Mouse (Mus musculus) intestine, postnatal 0 days (tissue): ENCODE measurements around the gene Slc46a3. TPM values are rescaled to one million over a fixed set of nuclear protein-coding genes. Genes with fewer than 3 reads are reported as not detected.

ENCODE experiments used
- ATAC-seq: fragments of 200-750 bp; cut with Nextera tagmentation; 2 replicates; pipeline ENCODE4 v1.8.0; 2017; ENCODE audit warnings: mild to moderate bottlenecking, moderate TSS enrichment, moderate library complexity
- H3K27ac ChIP-seq: fragments of 300-500 bp; sonication (generic); 2 replicates; pipeline ENCODE4 v1.5.1; 2014; ENCODE audit warnings: mild to moderate bottlenecking, low read depth, low read length, moderate library complexity
- H3K27me3 ChIP-seq: fragments of 300-500 bp; sonication (generic); replicated peaks from 2 replicates; pipeline ENCODE4 v1.6.1; 2014; ENCODE audit warnings: low read length, mixed read lengths; ENCODE audit not compliant: control insufficient read depth, insufficient read depth
- H3K36me3 ChIP-seq: fragments of 300-500 bp; sonication (generic); 2 replicates; pipeline ENCODE4 v1.6.1; 2014; ENCODE audit warnings: mild to moderate bottlenecking, moderate library complexity; ENCODE audit not compliant: control insufficient read depth, insufficient read depth
- H3K4me1 ChIP-seq: fragments of 300-500 bp; sonication (generic); replicated peaks from 2 replicates; pipeline ENCODE4 v1.6.1; 2014; ENCODE audit warnings: antibody characterized with exemption, low read length, mixed read lengths; ENCODE audit not compliant: control insufficient read depth, insufficient read depth
- H3K4me2 ChIP-seq: fragments of 300-500 bp; sonication (generic); replicated peaks from 2 replicates; pipeline ENCODE4 v1.6.1; 2014; ENCODE audit warnings: low read depth, mild to moderate bottlenecking, moderate library complexity
- H3K4me3 ChIP-seq: fragments of 300-500 bp; sonication (generic); 2 replicates; pipeline ENCODE4 v1.5.1; 2014; ENCODE audit warnings: low read depth, low read length
- H3K9ac ChIP-seq: fragments of 300-500 bp; sonication (generic); 2 replicates; pipeline ENCODE4 v1.6.1; 2014; ENCODE audit warnings: mild to moderate bottlenecking, low read depth, low read length
- H3K9me3 ChIP-seq: fragments of 300-500 bp; sonication (generic); 2 replicates; pipeline ENCODE4 v1.6.1; 2016; ENCODE audit warnings: mixed run types; ENCODE audit not compliant: control insufficient read depth
- CTCF ChIP-seq: sonication (generic); IDR thresholded peaks from 2 replicates; pipeline ENCODE4 v1.5.1; 2016; ENCODE audit warnings: low read depth, mild to moderate bottlenecking, control low read depth, antibody characterized with exemption, moderate library complexity
- WGBS: fragments of 180-500 bp; shearing (Covaris S2); extraction: QIAGEN DNeasy Blood & Tissue Kit; methylation state at CpG from one replicate; pipeline ENCODE4 v1.1.7; 2014; 5-methylcytosine and 5-hydroxymethylcytosine counted together
- polyA plus RNA-seq: library from polyadenylated mRNA; unstranded; fragments of >200 nt; fragmentation: Nextera tagmentation; extraction: Ambion mirVana; gene quantifications from 2 replicates; pipeline ENCODE4 v1.2.1, GENCODE M21; 2015

Gene Slc46a3
- polyA plus RNA-seq, 1 experiment from 2014 or later, result 263 TPM

DNA sequence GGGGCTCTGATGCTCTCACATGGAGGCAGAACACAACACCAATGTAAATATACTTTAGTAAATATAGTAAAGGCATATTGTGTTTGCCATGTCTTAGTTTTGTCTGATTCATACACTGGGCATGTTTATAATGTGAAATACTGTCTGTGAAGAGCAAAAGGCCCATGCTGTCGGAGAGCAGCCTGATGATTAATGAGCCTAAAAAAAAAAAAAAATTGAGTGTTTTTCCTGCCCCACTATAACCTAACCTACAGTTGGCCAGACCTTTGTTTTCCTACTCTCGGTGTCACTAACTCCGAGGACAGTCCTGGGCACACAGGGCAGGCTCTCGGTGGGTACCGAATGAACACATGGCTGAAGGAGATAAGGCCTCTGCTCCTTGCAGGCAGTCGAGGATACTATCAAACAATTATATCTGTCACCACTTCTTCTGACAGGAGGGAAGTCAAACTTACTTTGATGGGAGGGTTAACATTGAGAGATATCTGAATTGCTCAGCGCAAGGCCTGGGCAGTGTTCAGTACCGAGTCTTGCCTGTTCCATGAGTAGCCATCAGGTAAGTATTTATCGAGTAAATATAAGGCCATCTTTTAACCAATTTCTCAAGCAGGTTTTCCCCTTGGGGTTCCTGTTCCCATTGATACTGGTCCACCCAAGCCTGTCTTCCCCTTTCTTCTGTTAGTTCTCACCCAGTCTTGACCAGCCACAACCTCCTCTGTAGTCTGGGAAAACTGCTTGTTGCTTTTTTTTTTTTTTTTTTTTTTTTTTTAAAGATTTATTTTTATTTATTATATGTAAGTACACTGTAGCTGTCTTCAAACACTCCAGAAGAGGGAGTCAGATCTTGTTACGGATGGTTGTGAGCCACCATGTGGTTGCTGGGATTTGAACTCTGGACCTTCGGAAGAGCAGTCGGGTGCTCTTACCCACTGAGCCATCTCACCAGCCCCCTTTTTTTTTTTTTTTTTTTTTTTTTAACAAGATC lies 6.0 kb downstream of the Slc46a3 start:
- TF ChIP-seq CTCF, result no peak
- WGBS, result 76% methylated on average over 9 of the region's 12 CpGs
- Histone ChIP-seq H3K9ac (no peak overlapping the region), H3K4me1 (no peaks in the 10 kb centered on the region), H3K9me3 (no peaks in the 10 kb centered on the region), H3K27ac (no peak overlapping the region; the same call in 1 of the 2 replicates), H3K36me3 (peaks cover 9% of the 10 kb centered on the region), H3K4me3 (no peak overlapping the region), H3K4me2 (no peak overlapping the region), H3K27me3 (no peaks in the 10 kb centered on the region)
- no peak for ATAC-seq

DNA sequence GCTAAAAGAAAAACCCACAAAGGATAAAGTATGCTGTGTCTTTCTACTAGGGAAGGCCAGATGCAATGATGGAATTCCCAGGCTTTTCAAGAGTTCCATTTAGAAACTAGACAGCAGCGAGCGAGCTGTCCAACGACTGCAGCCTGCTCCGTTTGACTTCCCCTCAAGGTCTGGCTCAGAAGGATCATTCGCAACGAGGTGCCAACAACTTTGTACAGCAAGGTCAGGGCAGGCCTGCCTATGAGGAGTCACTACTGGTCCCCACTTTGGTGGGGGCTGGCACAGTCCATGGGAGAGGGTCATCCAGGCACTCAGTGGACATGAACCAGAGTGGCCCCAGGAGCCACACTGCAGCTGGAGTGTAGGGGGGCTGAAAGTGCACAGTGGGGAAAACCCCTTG lies 11.0 kb downstream of the Slc46a3 start:
- Histone ChIP-seq H3K9me3 (no peaks in the 10 kb centered on the region), H3K36me3 (peaks cover 37% of the 10 kb centered on the region), H3K27ac (no peak overlapping the region), H3K27me3 (no peaks in the 10 kb centered on the region), H3K4me2 (no peak overlapping the region), H3K4me3 (no peak overlapping the region), H3K4me1 (no peaks in the 10 kb centered on the region), H3K9ac (no peak overlapping the region)
- no peak for ATAC-seq
- 88% methylated on average over 6 of the region's 6 CpGs for WGBS
- TF ChIP-seq CTCF, result no peak

DNA sequence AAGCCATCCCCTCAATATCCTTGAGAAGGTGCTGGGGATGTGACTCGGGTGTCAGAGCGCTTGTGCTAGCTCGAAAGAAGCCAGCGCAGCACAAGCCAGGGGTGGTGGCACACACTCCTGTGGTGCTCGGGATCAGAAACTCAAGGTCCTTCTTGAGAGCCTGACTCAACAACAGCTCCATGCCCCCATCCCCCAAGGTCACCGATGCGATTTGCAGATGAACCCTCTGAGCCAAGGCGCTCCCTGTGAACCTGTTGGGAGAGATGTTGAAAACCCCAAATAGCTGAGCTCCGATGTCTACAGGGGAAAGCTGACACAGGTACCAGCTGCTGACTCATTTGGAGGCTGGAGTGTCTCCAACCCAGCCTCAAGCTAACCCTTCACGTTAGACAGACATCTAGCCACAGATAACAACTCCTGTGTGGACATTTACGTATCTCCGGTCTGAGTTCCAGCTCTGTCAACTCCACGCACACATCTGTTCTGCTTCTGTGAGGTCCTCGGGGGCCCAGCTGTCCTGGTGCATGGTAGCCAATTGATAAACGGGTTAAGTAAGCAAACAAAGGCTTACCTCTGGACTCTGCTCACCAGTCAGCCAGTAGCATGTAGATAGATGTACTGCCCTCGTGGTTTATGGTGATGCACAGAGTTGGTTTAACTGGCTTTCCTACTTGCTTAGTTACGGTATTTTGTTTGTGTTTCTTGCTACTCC lies 14.5 kb downstream of the Slc46a3 start:
- WGBS, result 60% methylated on average over 17 of the region's 17 CpGs
- Histone ChIP-seq H3K27ac (peak overlapping the region; percentile 64), H3K9me3 (no peaks in the 10 kb centered on the region), H3K4me2 (no peak overlapping the region), H3K36me3 (peaks cover 65% of the 10 kb centered on the region), H3K9ac (no peak overlapping the region), H3K4me3 (no peak overlapping the region), H3K4me1 (no peaks in the 10 kb centered on the region), H3K27me3 (no peaks in the 10 kb centered on the region)
- peak; percentile 92 for ATAC-seq
- TF ChIP-seq CTCF, result no peak

DNA sequence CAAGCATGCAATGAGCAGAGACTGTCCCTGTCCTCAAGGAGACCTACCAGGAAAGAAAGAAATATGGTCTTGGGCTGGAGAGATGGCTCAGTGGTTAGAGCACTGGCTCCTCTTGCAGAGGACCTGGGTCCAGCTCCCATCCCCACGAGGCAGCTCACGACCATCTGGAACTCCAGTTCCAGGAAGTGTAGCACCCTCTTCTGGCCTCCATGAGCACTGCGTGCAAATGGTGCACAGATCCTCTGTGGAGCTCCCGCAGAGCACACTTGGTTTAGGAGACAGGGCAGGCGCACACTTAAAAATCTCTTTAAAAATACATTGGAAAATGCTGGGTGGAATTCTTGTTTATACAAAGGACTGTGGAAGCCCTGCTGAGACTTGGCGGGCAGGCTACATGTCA lies 17.1 kb downstream of the Slc46a3 start:
- Histone ChIP-seq H3K27me3 (no peaks in the 10 kb centered on the region), H3K9me3 (no peaks in the 10 kb centered on the region), H3K4me3 (no peak overlapping the region), H3K27ac (peak overlapping the region; percentile 50; the same call in 1 of the 2 replicates), H3K4me2 (no peak overlapping the region), H3K36me3 (peaks cover 77% of the 10 kb centered on the region), H3K9ac (no peak overlapping the region), H3K4me1 (no peaks in the 10 kb centered on the region; the same call in 1 of the 2 replicates)
- peak; percentile 60 for TF ChIP-seq CTCF
- WGBS, result 85% methylated on average over 6 of the region's 6 CpGs
- no peak for ATAC-seq

DNA sequence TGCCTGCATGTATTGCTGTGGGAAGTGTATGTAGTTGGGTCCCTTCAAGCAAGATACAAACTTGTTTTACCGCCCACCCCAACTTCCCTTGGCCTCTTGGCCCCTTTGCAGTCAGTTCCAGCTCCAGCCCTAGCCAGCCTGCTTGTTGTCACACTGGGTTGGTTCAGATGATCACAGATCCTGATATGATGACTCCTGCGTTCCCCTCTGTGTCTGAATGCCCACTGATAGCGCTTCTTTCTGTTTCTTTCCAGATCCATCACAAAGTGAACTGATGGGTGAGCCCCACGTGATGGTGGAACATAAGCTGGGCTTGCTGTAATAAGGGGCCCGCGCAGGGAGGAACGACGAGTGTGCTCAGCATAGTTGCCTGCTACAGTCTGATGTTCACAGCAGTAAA lies 19.4 kb downstream of the Slc46a3 start:
- H3K4me2 ChIP-seq, result peak overlapping the region; percentile 43
- no peaks in the 10 kb centered on the region for H3K27me3 ChIP-seq
- H3K4me1 ChIP-seq, result no peaks in the 10 kb centered on the region; the same call in 1 of the 2 replicates
- no peaks in the 10 kb centered on the region for H3K9me3 ChIP-seq
- no peak for TF ChIP-seq CTCF
- peak overlapping the region; percentile 76 for H3K27ac ChIP-seq
- WGBS, result 75% methylated on average over 8 of the region's 8 CpGs
- H3K36me3 ChIP-seq, result peaks cover 89% of the 10 kb centered on the region
- no peak overlapping the region for H3K4me3 ChIP-seq
- no peak overlapping the region for H3K9ac ChIP-seq
- ATAC-seq, result no peak

DNA sequence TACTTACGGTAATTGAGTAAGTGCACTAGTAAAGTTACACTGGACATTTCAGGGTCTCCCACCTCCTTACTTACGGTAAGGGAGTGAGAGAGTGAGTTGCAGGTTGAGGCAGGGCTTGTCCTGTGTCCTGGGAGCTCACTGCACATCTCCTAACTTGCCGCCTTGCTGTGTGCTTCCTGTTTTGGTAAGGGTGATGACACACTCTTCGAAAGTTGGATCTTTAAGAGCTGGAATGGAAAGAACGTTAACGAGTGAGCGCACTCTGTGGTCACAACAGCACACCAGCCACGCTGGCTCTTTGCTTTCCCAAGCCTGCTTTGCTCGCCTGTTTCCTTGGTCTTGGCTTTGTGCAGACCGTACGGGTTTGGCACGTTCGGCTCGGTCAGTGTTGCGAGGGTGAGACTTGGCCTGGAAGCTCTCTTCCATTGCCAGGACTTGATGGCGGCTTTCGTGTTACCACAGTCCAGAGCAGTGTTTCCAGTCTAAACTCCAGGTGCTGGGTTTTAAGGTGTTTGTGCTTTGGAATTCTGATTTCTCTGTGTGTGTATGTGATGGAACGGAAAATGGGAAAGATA lies 20.0 kb downstream of the Slc46a3 start:
- peaks cover 91% of the 10 kb centered on the region for H3K36me3 ChIP-seq
- no peaks in the 10 kb centered on the region for H3K27me3 ChIP-seq
- no peak for ATAC-seq
- no peak for TF ChIP-seq CTCF
- H3K9me3 ChIP-seq, result no peaks in the 10 kb centered on the region
- H3K4me1 ChIP-seq, result no peaks in the 10 kb centered on the region; the same call in 1 of the 2 replicates
- H3K4me2 ChIP-seq, result peak overlapping the region; percentile 43
- peak overlapping the region; percentile 76 for H3K27ac ChIP-seq
- no peak overlapping the region for H3K9ac ChIP-seq
- WGBS, result 92% methylated on average over 18 of the region's 18 CpGs
- no peak overlapping the region for H3K4me3 ChIP-seq
